Mouse (Mus musculus): ENCODE results near the gene 1600014C23Rik. TPM values are rescaled to one million over a fixed set of nuclear protein-coding genes. Genes with fewer than 3 reads are reported as not detected.

1600014C23Rik gene
- polyA plus RNA-seq, 1 experiment from 2014 or later = not detected

DNA sequence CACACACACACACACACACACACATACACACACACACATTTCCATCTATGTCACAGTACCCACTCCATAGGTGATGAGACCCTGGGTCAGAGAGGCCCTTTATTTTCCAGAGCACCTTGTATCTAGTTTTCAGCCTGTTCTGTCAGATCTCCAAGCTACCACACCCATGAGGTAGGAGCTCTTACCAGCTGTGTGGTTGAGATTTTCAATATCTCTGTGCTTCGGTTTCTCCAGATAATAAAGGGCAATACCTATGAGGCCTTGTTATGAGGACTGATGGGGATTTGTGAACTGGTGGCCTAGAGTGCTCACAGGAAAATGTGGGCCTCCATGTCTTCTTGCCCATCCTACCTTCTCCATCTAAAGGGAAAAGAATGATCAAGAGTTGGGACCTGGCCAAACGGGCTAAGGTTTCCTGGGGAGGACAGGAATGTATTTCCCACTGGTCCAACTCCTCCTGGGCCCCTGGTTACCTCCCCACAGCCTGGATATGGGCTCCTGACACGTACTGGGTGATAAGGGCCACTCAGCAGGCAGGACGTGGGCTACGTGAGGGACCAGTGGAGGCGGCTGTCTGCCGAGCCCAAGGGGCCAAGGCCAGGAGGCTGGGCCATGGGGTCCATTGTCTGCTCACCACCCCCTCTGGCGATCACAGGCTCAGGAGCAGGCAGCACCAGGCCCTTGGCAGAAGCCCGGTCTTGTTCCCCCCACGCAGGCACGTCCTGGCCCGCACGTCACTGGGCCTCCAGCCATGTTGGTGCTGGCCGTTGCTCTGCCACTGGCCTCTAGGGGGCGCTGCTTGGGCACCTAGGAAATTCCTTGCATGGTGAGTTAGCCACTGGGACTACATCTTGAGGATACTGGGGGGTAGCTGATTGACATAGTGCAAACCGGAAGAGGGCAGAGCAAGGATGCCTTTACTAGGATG, 14.5 kb upstream of the 1600014C23Rik start:
- H3K4me3 ChIP-seq (replicated peaks; ENCODE audit: low read depth, low read length) = no peak overlapping the region
- H3K9ac ChIP-seq (replicated peaks; ENCODE audit: low read length) = no peak overlapping the region
- H3K9me3 ChIP-seq (ENCODE audit: control insufficient read depth, low read length) = no peaks in the 10 kb centered on the region
- ATAC-seq (ENCODE audit: low FRiP score, low TSS enrichment) (no peak; the same call in 1 of the 2 replicates), DNase-seq (peak; percentile 49)
- H3K4me1 ChIP-seq (ENCODE audit: control insufficient read depth, insufficient read depth, low read length) = no peaks in the 10 kb centered on the region
- no peak overlapping the region for H3K4me2 ChIP-seq (ENCODE audit: low read length)
- 63% methylated on average over 16 of the region's 16 CpGs for WGBS
- no peak overlapping the region for H3K27ac ChIP-seq (replicated peaks; ENCODE audit: low read depth, low read length)
- no peaks in the 10 kb centered on the region for H3K27me3 ChIP-seq (ENCODE audit: control insufficient read depth, insufficient read depth, low read length)
- no peaks in the 10 kb centered on the region for H3K36me3 ChIP-seq (ENCODE audit: control insufficient read depth, insufficient read depth, low read length)

DNA sequence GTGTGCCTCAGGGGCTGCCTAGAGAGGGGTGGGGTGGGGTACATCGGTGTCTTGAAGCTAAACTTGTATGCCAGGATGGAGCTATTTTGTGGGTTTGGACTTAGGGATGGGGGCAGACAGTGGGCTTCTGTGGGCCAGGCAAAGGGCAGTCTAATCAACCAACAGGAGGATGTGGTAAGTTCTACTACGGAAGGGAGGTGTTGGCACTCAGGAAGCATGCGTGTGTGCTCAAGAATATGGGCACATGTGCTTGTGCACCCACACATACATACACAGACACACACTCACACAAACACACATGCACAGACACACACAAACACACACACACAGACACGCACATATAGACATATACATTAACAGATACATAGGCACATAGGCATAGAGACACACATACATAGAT, 13.6 kb upstream of the 1600014C23Rik start:
- Histone ChIP-seq H3K27ac (replicated peaks; ENCODE audit: low read depth, low read length) (no peak overlapping the region), H3K4me3 (replicated peaks; ENCODE audit: low read depth, low read length) (no peak overlapping the region), H3K4me1 (ENCODE audit: control insufficient read depth, insufficient read depth, low read length) (no peaks in the 10 kb centered on the region), H3K36me3 (ENCODE audit: control insufficient read depth, insufficient read depth, low read length) (no peaks in the 10 kb centered on the region), H3K9me3 (ENCODE audit: control insufficient read depth, low read length) (no peaks in the 10 kb centered on the region), H3K4me2 (ENCODE audit: low read length) (no peak overlapping the region), H3K27me3 (ENCODE audit: control insufficient read depth, insufficient read depth, low read length) (no peaks in the 10 kb centered on the region), H3K9ac (replicated peaks; ENCODE audit: low read length) (no peak overlapping the region)
- 100% methylated on average over 4 of the region's 4 CpGs for WGBS
- ATAC-seq (ENCODE audit: low FRiP score, low TSS enrichment) (no peak), DNase-seq (no peak)

DNA sequence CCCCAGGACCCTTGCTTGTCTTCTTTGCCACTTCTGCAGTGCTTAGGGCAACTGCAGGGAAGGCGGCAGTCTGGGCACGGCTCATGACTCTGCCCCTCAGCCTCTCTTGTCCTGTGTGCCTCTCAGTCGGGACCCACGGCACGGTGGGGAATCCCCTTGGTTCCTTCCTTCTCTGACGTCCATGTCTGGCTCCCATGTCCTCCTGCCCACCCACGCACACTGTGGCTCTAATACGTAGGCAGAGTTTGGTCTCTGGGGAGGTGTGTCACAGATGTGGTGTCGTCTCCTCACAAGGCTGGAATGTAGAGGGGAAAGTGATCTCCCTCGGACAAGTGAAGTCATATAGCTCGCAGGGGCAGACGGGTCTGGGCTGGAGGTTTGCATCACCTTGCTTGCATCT, 13.1 kb upstream of the 1600014C23Rik start:
- no peak overlapping the region for H3K4me2 ChIP-seq (ENCODE audit: low read length)
- no peaks in the 10 kb centered on the region for H3K9me3 ChIP-seq (ENCODE audit: control insufficient read depth, low read length)
- ATAC-seq (ENCODE audit: low FRiP score, low TSS enrichment) (no peak), DNase-seq (no peak)
- H3K9ac ChIP-seq (replicated peaks; ENCODE audit: low read length) = no peak overlapping the region
- no peak overlapping the region for H3K4me3 ChIP-seq (replicated peaks; ENCODE audit: low read depth, low read length)
- H3K27me3 ChIP-seq (ENCODE audit: control insufficient read depth, insufficient read depth, low read length) = no peaks in the 10 kb centered on the region
- no peak overlapping the region for H3K27ac ChIP-seq (replicated peaks; ENCODE audit: low read depth, low read length)
- no peaks in the 10 kb centered on the region for H3K36me3 ChIP-seq (ENCODE audit: control insufficient read depth, insufficient read depth, low read length)
- WGBS = 76% methylated on average over 12 of the region's 12 CpGs
- no peaks in the 10 kb centered on the region for H3K4me1 ChIP-seq (ENCODE audit: control insufficient read depth, insufficient read depth, low read length)

DNA sequence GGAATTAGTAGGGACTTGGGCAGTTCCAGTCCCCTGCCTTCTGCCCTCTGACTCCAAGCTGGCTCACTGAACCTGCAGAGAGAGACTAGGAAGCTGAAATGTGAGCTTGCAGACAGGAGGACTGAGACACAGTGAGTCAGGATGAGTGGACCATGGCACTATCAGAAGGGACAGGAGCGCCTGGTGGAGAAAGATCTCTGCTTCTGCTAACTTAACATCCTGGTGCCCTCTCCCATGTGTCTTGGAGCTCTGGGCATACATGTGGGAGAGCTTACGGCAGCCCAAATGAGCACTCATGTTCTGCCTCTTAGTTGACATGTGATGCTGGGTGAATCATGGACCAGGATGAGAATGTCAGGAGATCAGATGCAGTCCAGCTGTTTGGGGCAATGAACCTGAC, 12.0 kb upstream of the 1600014C23Rik start:
- H3K4me3 ChIP-seq (replicated peaks; ENCODE audit: low read depth, low read length) = no peak overlapping the region
- H3K9me3 ChIP-seq (ENCODE audit: control insufficient read depth, low read length) = no peaks in the 10 kb centered on the region
- H3K27ac ChIP-seq (replicated peaks; ENCODE audit: low read depth, low read length) = no peak overlapping the region
- no peaks in the 10 kb centered on the region for H3K4me1 ChIP-seq (ENCODE audit: control insufficient read depth, insufficient read depth, low read length)
- no peak overlapping the region for H3K9ac ChIP-seq (replicated peaks; ENCODE audit: low read length)
- ATAC-seq (ENCODE audit: low FRiP score, low TSS enrichment) (no peak), DNase-seq (no peak)
- WGBS = 87% methylated on average over 2 of the region's 2 CpGs
- no peak overlapping the region for H3K4me2 ChIP-seq (ENCODE audit: low read length)
- no peaks in the 10 kb centered on the region for H3K36me3 ChIP-seq (ENCODE audit: control insufficient read depth, insufficient read depth, low read length)
- H3K27me3 ChIP-seq (ENCODE audit: control insufficient read depth, insufficient read depth, low read length) = no peaks in the 10 kb centered on the region

DNA sequence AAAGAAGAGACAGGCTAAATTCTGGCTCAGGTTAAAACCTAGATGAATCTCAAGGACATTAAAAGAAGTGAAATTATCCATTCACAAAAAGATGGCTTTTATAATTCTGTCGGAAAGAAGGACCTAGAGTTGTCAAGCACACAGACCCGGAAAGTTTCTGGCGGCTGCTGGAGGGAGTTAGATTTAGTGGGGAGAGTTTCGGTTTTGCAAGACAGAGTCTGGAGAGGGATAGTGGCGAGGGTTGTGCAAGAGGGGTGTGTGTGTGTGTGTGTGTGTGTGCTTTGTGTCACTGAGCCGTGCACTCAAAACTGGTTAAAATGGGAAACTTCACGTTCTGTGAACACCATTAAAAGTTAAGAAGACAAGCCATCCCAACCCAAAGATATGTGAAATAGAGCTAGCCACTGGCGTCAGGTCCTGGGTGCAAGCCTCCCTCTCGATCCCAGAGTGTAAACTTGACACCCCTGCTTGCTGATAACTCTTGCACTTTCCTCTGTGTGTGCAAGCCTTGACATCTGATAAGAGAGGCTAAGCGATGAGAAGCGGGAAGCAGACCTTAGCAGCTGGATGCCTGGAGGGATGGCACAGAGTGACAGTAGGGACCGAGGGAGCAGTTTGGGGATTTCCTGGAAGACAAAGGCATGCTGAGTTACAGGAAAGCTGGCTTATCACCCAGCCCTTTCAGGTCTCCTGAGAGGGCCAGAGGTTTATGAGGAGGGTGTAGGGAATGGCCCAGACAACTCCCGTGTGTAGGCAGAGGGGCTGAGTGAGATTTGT, 8.9 kb upstream of the 1600014C23Rik start:
- no peaks in the 10 kb centered on the region for H3K4me1 ChIP-seq (ENCODE audit: control insufficient read depth, insufficient read depth, low read length)
- no peak overlapping the region for H3K4me2 ChIP-seq (ENCODE audit: low read length)
- H3K9ac ChIP-seq (replicated peaks; ENCODE audit: low read length) = 0 out of 2 replicates have a peak overlapping the region, but pooled peaks have one; percentile 29
- H3K27ac ChIP-seq (replicated peaks; ENCODE audit: low read depth, low read length) = no peak overlapping the region
- H3K9me3 ChIP-seq (ENCODE audit: control insufficient read depth, low read length) = no peaks in the 10 kb centered on the region
- DNase-seq (no peak), ATAC-seq (ENCODE audit: low FRiP score, low TSS enrichment) (no peak)
- no peak overlapping the region for H3K4me3 ChIP-seq (replicated peaks; ENCODE audit: low read depth, low read length)
- no peaks in the 10 kb centered on the region for H3K36me3 ChIP-seq (ENCODE audit: control insufficient read depth, insufficient read depth, low read length)
- H3K27me3 ChIP-seq (ENCODE audit: control insufficient read depth, insufficient read depth, low read length) = no peaks in the 10 kb centered on the region
- WGBS = 58% methylated on average over 13 of the region's 13 CpGs

DNA sequence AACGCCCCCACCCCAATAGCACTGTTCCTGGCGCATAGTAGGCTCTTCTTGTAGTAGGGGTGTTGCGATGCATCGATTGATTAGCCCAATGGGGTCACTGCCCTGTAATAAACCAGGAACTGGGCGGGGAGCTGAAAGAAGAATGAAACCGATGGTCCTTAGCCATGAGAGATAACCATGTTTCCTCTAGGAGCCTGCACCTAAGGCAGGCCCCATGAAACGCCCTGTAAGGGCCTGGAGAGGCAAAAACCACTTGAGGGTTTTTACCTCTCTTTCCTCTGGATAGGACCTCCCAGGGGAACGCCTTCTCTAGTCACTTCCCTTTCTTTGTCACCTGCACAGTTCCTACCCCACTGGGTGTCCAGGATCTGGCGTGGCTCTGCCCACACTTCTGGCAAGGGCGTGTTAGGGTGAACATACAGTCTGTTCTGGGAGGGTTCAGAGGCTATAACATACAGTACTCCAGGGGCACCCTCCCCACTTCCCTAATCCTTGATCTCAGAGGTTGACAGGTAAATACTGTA, 3.5 kb upstream of the 1600014C23Rik start:
- Histone ChIP-seq H3K4me2 (ENCODE audit: low read length) (peak overlapping the region; percentile 71), H3K27me3 (ENCODE audit: control insufficient read depth, insufficient read depth, low read length) (peaks cover 7% of the 10 kb centered on the region; the same call in 1 of the 2 replicates), H3K27ac (replicated peaks; ENCODE audit: low read depth, low read length) (peak overlapping the region; percentile 95), H3K36me3 (ENCODE audit: control insufficient read depth, insufficient read depth, low read length) (no peaks in the 10 kb centered on the region), H3K4me3 (replicated peaks; ENCODE audit: low read depth, low read length) (peak overlapping the region; percentile 45), H3K9ac (replicated peaks; ENCODE audit: low read length) (peak overlapping the region; percentile 70), H3K9me3 (ENCODE audit: control insufficient read depth, low read length) (no peaks in the 10 kb centered on the region), H3K4me1 (ENCODE audit: control insufficient read depth, insufficient read depth, low read length) (peaks cover 32% of the 10 kb centered on the region)
- DNase-seq (peak; percentile 66), ATAC-seq (ENCODE audit: low FRiP score, low TSS enrichment) (0 out of 2 replicates have a peak, but pooled peaks have one; percentile 9)
- WGBS = 16% methylated on average over 10 of the region's 10 CpGs

DNA sequence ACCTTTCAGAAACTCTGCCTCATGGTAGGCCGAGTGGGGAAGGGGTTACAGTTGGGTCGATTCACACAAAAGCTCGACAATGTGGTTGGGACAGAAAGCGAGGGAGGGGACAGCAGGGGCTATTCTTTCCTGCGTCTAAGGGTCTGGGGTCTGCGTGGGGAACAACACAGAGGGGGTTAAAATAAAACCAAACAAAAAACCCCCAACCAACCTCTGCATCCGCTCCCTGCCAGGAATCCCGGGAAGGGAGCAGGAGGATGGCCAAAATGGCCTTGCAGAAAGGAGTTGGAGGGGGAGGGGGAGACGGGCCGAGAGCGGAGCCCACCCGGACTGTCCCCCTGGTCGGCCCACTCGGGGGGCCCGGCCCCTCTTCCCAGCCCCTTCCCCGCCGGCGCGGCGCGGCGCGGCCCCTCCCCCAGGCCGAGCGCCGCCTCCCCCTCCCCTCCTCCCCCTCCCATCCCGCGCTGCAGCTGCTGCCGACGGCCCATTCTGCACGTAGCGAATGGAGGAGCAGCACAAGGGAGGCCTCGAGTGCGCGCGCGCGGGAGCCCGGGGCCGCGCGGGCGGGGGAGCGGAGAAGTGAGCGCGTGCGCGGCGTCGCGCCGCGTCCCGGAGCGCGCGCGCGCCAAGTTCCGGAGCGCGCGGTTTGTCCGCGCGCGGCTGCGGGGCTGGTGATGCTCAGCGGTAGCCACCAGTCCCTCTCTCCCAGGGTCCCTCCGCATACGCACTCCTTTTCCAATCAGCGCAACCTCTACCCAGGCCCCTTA, 2.9 kb upstream of the 1600014C23Rik start:
- Histone ChIP-seq H3K27ac (replicated peaks; ENCODE audit: low read depth, low read length) (peak overlapping the region; percentile 95), H3K9me3 (ENCODE audit: control insufficient read depth, low read length) (no peaks in the 10 kb centered on the region), H3K36me3 (ENCODE audit: control insufficient read depth, insufficient read depth, low read length) (no peaks in the 10 kb centered on the region), H3K4me1 (ENCODE audit: control insufficient read depth, insufficient read depth, low read length) (peaks cover 32% of the 10 kb centered on the region), H3K4me3 (replicated peaks; ENCODE audit: low read depth, low read length) (peak overlapping the region; percentile 45), H3K27me3 (ENCODE audit: control insufficient read depth, insufficient read depth, low read length) (peaks cover 11% of the 10 kb centered on the region; the same call in 1 of the 2 replicates), H3K9ac (replicated peaks; ENCODE audit: low read length) (peak overlapping the region; percentile 70), H3K4me2 (ENCODE audit: low read length) (peak overlapping the region; percentile 71)
- peak; percentile 98 for DNase-seq
- ATAC-seq (ENCODE audit: low FRiP score, low TSS enrichment) = peak; percentile 74
- under 1% methylated on average over 48 of the region's 72 CpGs for WGBS
